7 mouse cellular contexts compared by ENCODE assay signal in genomic region chr13:19574723-19575122, GRCm38 (mm10). TPM values are rescaled to one million over a fixed set of nuclear protein-coding genes. Genes with fewer than 3 reads are reported as not detected.
DNase-seq lines count a peak whose midpoint lies in the region; ATAC-seq and TF ChIP-seq lines count a peak whose summit lies in the region.
"Not testable (repeated sequence)": the region's sequence is repeated elsewhere in the genome, so short reads cannot be mapped to it uniquely, and the experiment has no call there.
"Had no signal": no experiment of that assay in that cellular context is flagged by ENCODE, and none has a peak within 500 bp of the region (broad histone marks: within the 10 kb centered on the region; RNA-seq: fewer than 3 reads in every experiment).

No protein-coding gene starts in this region.

- H3K27me3 ChIP-seq in liver, embryonic 12.5 days (replicated peaks); liver, embryonic 13.5 days; liver, embryonic 14.5 days (ENCODE audit: control insufficient read depth, insufficient read depth, low read length); liver, embryonic 16.5 days (ENCODE audit: control insufficient read depth, insufficient read depth, low read depth, low read length): not testable (repeated sequence)

- 59% methylated on average over 2 of the region's 2 CpGs for WGBS in liver, embryonic 12.5 days (ENCODE audit: insufficient replicate concordance)
- WGBS in liver, embryonic 13.5 days (ENCODE audit: insufficient replicate concordance), result 31% methylated on average over 2 of the region's 2 CpGs
- 25% methylated on average over 2 of the region's 2 CpGs for WGBS in liver, embryonic 14.5 days (ENCODE audit: insufficient replicate concordance)
- WGBS in liver, embryonic 16.5 days (ENCODE audit: insufficient replicate concordance), result 32% methylated on average over 2 of the region's 2 CpGs

- not testable (repeated sequence) for H3K4me2 ChIP-seq in liver, embryonic 12.5 days; liver, embryonic 13.5 days; liver, embryonic 14.5 days (ENCODE audit: low read depth); liver, embryonic 16.5 days (ENCODE audit: low read depth, low read length)

- TF ChIP-seq CTCF in liver, embryonic 14.5 days (IDR thresholded peaks at IDR 0.05; ENCODE audit: low read depth), result not testable (repeated sequence)

- not testable (repeated sequence) for H3K9me3 ChIP-seq in liver, embryonic 12.5 days (replicated peaks); liver, embryonic 13.5 days (replicated peaks); liver, embryonic 14.5 days (ENCODE audit: control insufficient read depth, low read length); liver, embryonic 16.5 days (replicated peaks; ENCODE audit: control insufficient read depth, low read length)

- H3K36me3 ChIP-seq in liver, embryonic 12.5 days; liver, embryonic 13.5 days; liver, embryonic 14.5 days (replicated peaks; ENCODE audit: control insufficient read depth, insufficient read depth, low read depth); liver, embryonic 16.5 days (ENCODE audit: control insufficient read depth, insufficient read depth): not testable (repeated sequence)

- not testable (repeated sequence) for DNase-seq in liver, embryonic 13.5 days; liver, embryonic 14.5 days (ENCODE audit: low read depth in 3 of 3, low spot score in 3 of 3)

- H3K27ac ChIP-seq in liver, embryonic 12.5 days; liver, embryonic 14.5 days; liver, embryonic 16.5 days (ENCODE audit: low read length): not testable (repeated sequence)
- H3K27ac ChIP-seq in liver, embryonic 13.5 days, result 0 out of 2 replicates have a peak overlapping the region, but pooled peaks have one; percentile 2

- H3K4me1 ChIP-seq in liver, embryonic 12.5 days, result peaks cover 25% of the 10 kb centered on the region
- H3K4me1 ChIP-seq in liver, embryonic 13.5 days (replicated peaks), result peaks cover 18% of the 10 kb centered on the region
- H3K4me1 ChIP-seq in liver, embryonic 14.5 days (replicated peaks; ENCODE audit: control insufficient read depth in 2 of 2, insufficient read depth in 2 of 2, low read length in 1 of 2), result peaks cover 2 to 13% of the 10 kb centered on the region in 2 experiments
- H3K4me1 ChIP-seq in liver, embryonic 16.5 days (ENCODE audit: control insufficient read depth, low read depth, low read length), result not testable (repeated sequence)

- ATAC-seq in liver, embryonic 12.5 days, result peak; percentile 65; the same call in 1 of the 2 replicates
- peak; percentile 36; the same call in 1 of the 2 replicates for ATAC-seq in liver, embryonic 13.5 days (ENCODE audit: low read depth)
- peak; percentile 56 for ATAC-seq in liver, embryonic 14.5 days (ENCODE audit: insufficient read depth)
- 0 out of 2 replicates have a peak, but pooled peaks have one; percentile 11 for ATAC-seq in liver, embryonic 16.5 days (ENCODE audit: low read depth)

- not testable (repeated sequence) for TF ChIP-seq EP300 in liver, embryonic 14.5 days (IDR thresholded peaks at IDR 0.05; ENCODE audit: low read depth)

- not testable (repeated sequence) for H3K9ac ChIP-seq in liver, embryonic 12.5 days; liver, embryonic 13.5 days; liver, embryonic 14.5 days (replicated peaks); liver, embryonic 16.5 days (ENCODE audit: low read depth, low read length)

- not testable (repeated sequence) for H3K4me3 ChIP-seq in liver, embryonic 12.5 days; liver, embryonic 13.5 days (replicated peaks); liver, embryonic 14.5 days (ENCODE audit: insufficient read depth in 1 of 2, low read depth in 2 of 2, low read length in 2 of 2); liver, embryonic 16.5 days (ENCODE audit: low read depth, low read length)

RNA-seq across cellular contexts. Expression of gene Epdr1, which starts 45.0 kb away (rescaled TPM):
- 22.3 and 23.2 TPM in 2 replicates for polyA plus RNA-seq in liver, embryonic 12.5 days (2016; fragmentation: Nextera tagmentation; extraction: Ambion mirVana)
- polyA plus RNA-seq in liver, embryonic 13.5 days (2015; fragmentation: Nextera tagmentation; extraction: Ambion mirVana), result 21.5 and 24.8 TPM in 2 replicates
- polyA plus RNA-seq in liver, embryonic 14.5 days (2012; rRNA removed), result 8.3 and 9.0 TPM in 2 replicates
- 14.7 and 18.6 TPM in 2 replicates for polyA plus RNA-seq in liver, embryonic 14.5 days (2014; fragmentation: Nextera tagmentation; extraction: Ambion mirVana)
- polyA plus RNA-seq in liver, embryonic 16.5 days (2015; fragmentation: Nextera tagmentation; extraction: Ambion mirVana), result 9.5 and 10.4 TPM in 2 replicates
- polyA plus RNA-seq: G1E had no signal

RNA-seq across cellular contexts. Expression of gene Sfrp4, which starts 48.2 kb away (rescaled TPM):
- polyA plus RNA-seq in liver, embryonic 12.5 days (2016; fragmentation: Nextera tagmentation; extraction: Ambion mirVana), result 0.42 and 0.51 TPM in 2 replicates
- 0.59 and 0.81 TPM in 2 replicates for polyA plus RNA-seq in liver, embryonic 13.5 days (2015; fragmentation: Nextera tagmentation; extraction: Ambion mirVana)
- polyA plus RNA-seq in liver, embryonic 14.5 days (2012; rRNA removed), result 0.66 and 0.69 TPM in 2 replicates
- polyA plus RNA-seq in liver, embryonic 14.5 days (2014; fragmentation: Nextera tagmentation; extraction: Ambion mirVana), result 0.25 and 0.44 TPM in 2 replicates
- polyA plus RNA-seq in liver, embryonic 16.5 days (2015; fragmentation: Nextera tagmentation; extraction: Ambion mirVana), result 0.22 and 0.40 TPM in 2 replicates
- polyA plus RNA-seq: activated CD4-positive, CD25-positive, alpha-beta regulatory T cell, adult 4 months; CD4-positive, CD25-positive, alpha-beta regulatory T cell, adult 4 months; G1E had no signal

Comparison
In these comparisons a context has a peak if more than half of its experiments do, and no peak if none do; other contexts are left out.
1. ATAC-seq: peak in every context shown above with its lines; median percentile 65 in liver, embryonic 12.5 days; 56 in liver, embryonic 14.5 days; 36 in liver, embryonic 13.5 days; 11 in liver, embryonic 16.5 days.